Mouse (Mus musculus) liver, embryonic 16.5 days (tissue): ENCODE measurements around the gene Rnf169. TPM values are rescaled to one million over a fixed set of nuclear protein-coding genes. Genes with fewer than 3 reads are reported as not detected.

Experiments used
- ATAC-seq: fragments of 200-750 bp; cut with Nextera tagmentation; 2 replicates; pipeline ENCODE4 v1.8.0; 2017; ENCODE audit warnings: low read depth, mild to moderate bottlenecking, moderate number of reproducible peaks, moderate library complexity
- H3K27ac ChIP-seq: fragments of 300-500 bp; sonication (generic); 2 replicates; pipeline ENCODE4 v1.5.1; 2014; ENCODE audit warnings: mild to moderate bottlenecking, low read length
- H3K27me3 ChIP-seq: fragments of 300-500 bp; sonication (generic); 2 replicates; pipeline ENCODE4 v1.6.1; 2014; ENCODE audit warnings: low read depth, low read length, mixed read lengths; ENCODE audit not compliant: control insufficient read depth, insufficient read depth
- H3K36me3 ChIP-seq: fragments of 300-500 bp; sonication (generic); 2 replicates; pipeline ENCODE4 v1.6.1; 2014; ENCODE audit warnings: mild to moderate bottlenecking; ENCODE audit not compliant: control insufficient read depth, insufficient read depth
- H3K4me1 ChIP-seq: fragments of 300-500 bp; sonication (generic); 2 replicates; pipeline ENCODE4 v1.6.1; 2014; ENCODE audit warnings: low read depth, low read length, mixed read lengths; ENCODE audit not compliant: control insufficient read depth
- H3K4me2 ChIP-seq: fragments of 300-500 bp; sonication (generic); 2 replicates; pipeline ENCODE4 v1.6.1; 2014; ENCODE audit warnings: low read depth, low read length, mixed read lengths
- H3K4me3 ChIP-seq: fragments of 300-500 bp; sonication (generic); 2 replicates; pipeline ENCODE4 v1.5.1; 2014; ENCODE audit warnings: low read depth, mild to moderate bottlenecking, low read length
- H3K9ac ChIP-seq: fragments of 300-500 bp; sonication (generic); 2 replicates; pipeline ENCODE4 v1.6.1; 2014; ENCODE audit warnings: low read depth, low read length
- H3K9me3 ChIP-seq: fragments of 300-500 bp; sonication (generic); replicated peaks from 2 replicates; pipeline ENCODE4 v1.6.1; 2016; ENCODE audit warnings: low read length; ENCODE audit not compliant: control insufficient read depth
- WGBS: fragments of 180-500 bp; shearing (Covaris S2); extraction: QIAGEN DNeasy Blood & Tissue Kit; methylation state at CpG from one replicate; pipeline ENCODE4 v1.1.7; 2014; ENCODE audit not compliant: insufficient replicate concordance; 5-methylcytosine and 5-hydroxymethylcytosine counted together
- polyA plus RNA-seq: library from polyadenylated mRNA; unstranded; fragments of >200 nt; fragmentation: Nextera tagmentation; extraction: Ambion mirVana; gene quantifications from 2 replicates; pipeline ENCODE4 v1.2.1, GENCODE M21; 2015

The Rnf169 gene
- polyA plus RNA-seq, 1 experiment from 2014 or later, result 1.5 TPM

DNA sequence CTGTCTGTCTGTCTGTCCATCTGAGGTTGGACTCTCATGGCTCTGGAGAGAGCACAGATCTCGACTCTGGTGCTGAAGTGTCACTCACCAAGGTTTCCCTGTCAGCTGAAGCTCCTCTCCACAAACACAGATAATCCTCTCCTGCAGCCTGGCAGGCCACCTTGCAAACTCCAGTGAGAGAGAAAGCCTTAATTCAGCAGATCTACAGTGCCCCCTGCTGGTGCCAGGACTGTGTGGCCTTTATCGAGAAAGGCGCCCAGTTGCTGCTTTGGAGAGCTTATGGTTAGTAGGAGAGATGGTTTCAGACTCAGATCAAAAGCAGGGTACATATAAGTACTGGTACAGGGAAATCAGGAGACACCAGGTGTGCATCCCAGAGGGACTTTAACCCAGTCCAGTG lies 103.9 kb downstream of the Rnf169 start:
- H3K4me3 ChIP-seq, result no peak overlapping the region
- no peaks in the 10 kb centered on the region for H3K36me3 ChIP-seq
- H3K9ac ChIP-seq, result no peak overlapping the region
- H3K9me3 ChIP-seq, result no peaks in the 10 kb centered on the region
- no peaks in the 10 kb centered on the region for H3K4me1 ChIP-seq
- ATAC-seq, result no peak
- H3K27ac ChIP-seq, result no peak overlapping the region
- H3K4me2 ChIP-seq, result no peak overlapping the region
- 2% methylated on average over 3 of the region's 3 CpGs for WGBS
- no peaks in the 10 kb centered on the region for H3K27me3 ChIP-seq

DNA sequence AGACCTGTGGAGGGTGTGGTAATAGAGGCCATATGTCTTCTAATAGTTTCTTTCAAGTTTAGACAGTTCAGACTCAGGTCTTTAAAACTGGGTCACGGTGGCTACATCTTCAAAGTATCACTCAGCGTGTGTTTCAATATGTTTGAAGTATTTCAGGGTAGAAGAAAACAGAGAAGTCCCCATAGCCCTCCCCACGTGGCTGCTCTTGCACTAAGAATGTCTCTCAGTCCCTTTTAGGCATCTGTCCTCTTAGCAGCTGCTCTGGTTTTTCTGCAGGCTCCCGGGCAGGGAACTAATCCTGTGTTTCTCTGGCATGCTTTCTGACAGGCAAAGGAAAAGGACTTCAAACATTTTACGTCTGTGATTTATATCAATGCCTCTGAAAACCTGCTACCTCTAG lies 104.4 kb downstream of the Rnf169 start:
- H3K27me3 ChIP-seq, result no peaks in the 10 kb centered on the region
- H3K4me1 ChIP-seq, result no peaks in the 10 kb centered on the region
- H3K9me3 ChIP-seq, result no peaks in the 10 kb centered on the region
- H3K27ac ChIP-seq, result no peak overlapping the region
- no peak overlapping the region for H3K4me2 ChIP-seq
- no peak for ATAC-seq
- no peak overlapping the region for H3K9ac ChIP-seq
- H3K4me3 ChIP-seq, result no peak overlapping the region
- 47% methylated on average over 5 of the region's 5 CpGs for WGBS
- H3K36me3 ChIP-seq, result no peaks in the 10 kb centered on the region

DNA sequence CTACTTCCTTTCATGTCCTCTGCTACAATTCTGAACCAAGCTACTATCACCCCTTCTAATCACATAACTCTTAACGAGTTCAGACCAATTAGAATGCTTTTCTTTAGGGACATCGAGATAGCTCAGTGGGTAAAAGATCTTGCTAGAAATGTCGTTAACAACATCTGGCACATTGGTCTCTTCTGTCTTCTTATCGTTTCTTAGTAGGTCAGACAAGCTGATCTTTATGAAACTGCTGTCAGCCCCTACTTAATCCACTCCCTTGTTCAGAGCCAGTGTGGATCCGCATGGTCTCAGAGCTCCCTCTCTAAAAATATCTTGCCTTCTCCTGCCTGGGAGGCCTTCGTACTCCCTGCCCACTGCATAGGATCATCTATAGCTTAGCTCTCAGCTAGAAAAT lies 106.3 kb downstream of the Rnf169 start:
- H3K4me3 ChIP-seq, result no peak overlapping the region
- no peak overlapping the region for H3K9ac ChIP-seq
- no peaks in the 10 kb centered on the region for H3K27me3 ChIP-seq
- no peaks in the 10 kb centered on the region for H3K9me3 ChIP-seq
- H3K4me2 ChIP-seq, result no peak overlapping the region
- 50% methylated on average over 6 of the region's 6 CpGs for WGBS
- H3K4me1 ChIP-seq, result no peaks in the 10 kb centered on the region
- H3K36me3 ChIP-seq, result no peaks in the 10 kb centered on the region
- H3K27ac ChIP-seq, result no peak overlapping the region
- ATAC-seq, result no peak

Other genes with a start within 250 kb of the Rnf169 start
- gene Olfr521, start 216.9 kb downstream of the Rnf169 start, polyA plus RNA-seq, result not detected in 2 replicates
- gene Neu3, start 152.0 kb downstream of the Rnf169 start, polyA plus RNA-seq, result 5.1 and 5.2 TPM in 2 replicates
- gene Xrra1, start 121.3 kb downstream of the Rnf169 start, polyA plus RNA-seq, result not detected in 2 replicates
- gene Spcs2, start 117.0 kb downstream of the Rnf169 start, polyA plus RNA-seq, result 189 and 192 TPM in 2 replicates
- gene Chrdl2, start 25.7 kb upstream of the Rnf169 start, polyA plus RNA-seq, result not detected in 2 replicates
- 36.5 and 37.0 TPM in 2 replicates for gene Pold3, start 141.1 kb upstream of the Rnf169 start, polyA plus RNA-seq
- gene Lipt2, start 178.8 kb upstream of the Rnf169 start, polyA plus RNA-seq, result 3.8 TPM in 2 replicates
- 1.1 and 1.2 TPM in 2 replicates for gene Kcne3, start 196.1 kb upstream of the Rnf169 start, polyA plus RNA-seq
- gene Pgm2l1, start 246.9 kb upstream of the Rnf169 start, polyA plus RNA-seq, result 1.7 and 1.8 TPM in 2 replicates